Mouse (Mus musculus) lung, adult 2 months (tissue): ENCODE measurements around the gene Snrpe.

Experiments used
- CTCF ChIP-seq: fragments of 200-500 bp; IDR thresholded peaks from 2 replicates; pipeline ENCODE4 v1.5.1; 2011; ENCODE audit warnings: mild to moderate bottlenecking, low read length, control low read depth; ENCODE audit not compliant: insufficient read depth
- POLR2A ChIP-seq: fragments of 200-500 bp; IDR thresholded peaks from 2 replicates; pipeline ENCODE4 v1.6.1; 2011; ENCODE audit warnings: low read depth, mild to moderate bottlenecking, control low read depth, low read length, borderline replicate concordance; ENCODE audit errors: extremely low read depth

DNA sequence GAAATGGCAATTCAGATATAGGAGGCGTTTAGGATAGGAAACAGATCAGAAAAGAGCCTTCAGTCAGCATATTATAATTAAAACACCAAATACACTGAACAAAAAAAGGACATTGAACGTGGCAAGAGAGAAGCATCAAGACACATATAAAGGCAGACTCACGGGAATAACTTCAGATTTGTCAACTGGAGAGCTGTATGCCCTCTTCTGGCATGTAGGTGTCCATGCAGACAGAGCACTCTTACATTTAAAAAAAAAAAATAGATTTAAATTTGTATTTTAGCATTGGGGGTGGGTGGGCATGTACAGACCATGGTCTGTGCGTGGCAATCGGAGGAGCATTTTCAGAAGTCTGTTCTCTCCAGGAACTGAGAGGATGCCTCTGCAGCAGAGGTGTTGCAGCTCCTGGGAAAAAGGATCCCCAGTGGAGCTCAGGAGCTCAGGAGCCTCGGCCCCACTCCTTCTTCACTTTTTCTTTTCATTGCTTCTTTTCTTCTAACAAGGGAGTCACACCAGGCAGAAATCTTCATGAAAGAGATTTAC lies 24.0 kb downstream of the Snrpe start:
- TF ChIP-seq POLR2A (no peak), CTCF (no peak)
